Mouse (Mus musculus) heart, adult 8-10 months (tissue): ENCODE results near the gene Comt. TPM values are rescaled to one million over a fixed set of nuclear protein-coding genes. Genes with fewer than 3 reads are reported as not detected.

Experiments used
- DNase-seq: peaks from one replicate; pipeline ENCODE4 v3.0.0; 2022; ENCODE audit warnings: low spot score
- total RNA-seq, 4 experiments: library from RNA; stranded (reverse); gene quantifications; 2 replicates each; pipeline ENCODE4 v1.2.4; 2022

Comt gene
- total RNA-seq, 4 experiments from 2014 or later: 146 to 174 (median 157) TPM

- no peak for DNase-seq
These were observed 6.8 kb upstream of the Comt start for GRCm38 (mm10) chr16:18433341-18433920.

GRCm38 (mm10) chr16:18430641-18431212 is 4.1 kb upstream of the Comt start:
- DNase-seq: no peak

DNA sequence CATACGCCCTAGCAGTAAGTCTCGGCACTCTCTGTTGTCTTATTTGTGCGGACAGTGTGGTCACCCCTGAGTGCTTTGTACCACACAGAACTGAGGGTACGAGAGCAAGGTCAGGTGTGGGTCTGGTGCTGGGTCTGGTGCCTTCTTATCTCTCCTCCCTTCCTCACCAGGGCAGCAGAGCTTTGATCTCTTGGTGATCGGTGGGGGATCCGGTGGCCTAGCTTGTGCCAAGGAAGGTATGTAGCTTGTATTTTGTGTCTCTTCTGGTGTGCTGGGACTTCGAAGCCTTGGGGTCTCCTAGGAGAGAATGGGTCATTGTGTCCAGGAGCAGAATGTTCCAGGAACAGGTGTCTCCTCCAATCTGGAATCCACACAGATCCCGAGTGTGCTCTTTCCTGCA is 3.0 kb upstream of the Comt start:
- no peak for DNase-seq

- DNase-seq: no peak
These were observed 1.9 kb upstream of the Comt start for GRCm38 (mm10) chr16:18428516-18429042.

- DNase-seq: no peak
These were observed 1.4 kb upstream of the Comt start for GRCm38 (mm10) chr16:18428011-18428515.

DNA sequence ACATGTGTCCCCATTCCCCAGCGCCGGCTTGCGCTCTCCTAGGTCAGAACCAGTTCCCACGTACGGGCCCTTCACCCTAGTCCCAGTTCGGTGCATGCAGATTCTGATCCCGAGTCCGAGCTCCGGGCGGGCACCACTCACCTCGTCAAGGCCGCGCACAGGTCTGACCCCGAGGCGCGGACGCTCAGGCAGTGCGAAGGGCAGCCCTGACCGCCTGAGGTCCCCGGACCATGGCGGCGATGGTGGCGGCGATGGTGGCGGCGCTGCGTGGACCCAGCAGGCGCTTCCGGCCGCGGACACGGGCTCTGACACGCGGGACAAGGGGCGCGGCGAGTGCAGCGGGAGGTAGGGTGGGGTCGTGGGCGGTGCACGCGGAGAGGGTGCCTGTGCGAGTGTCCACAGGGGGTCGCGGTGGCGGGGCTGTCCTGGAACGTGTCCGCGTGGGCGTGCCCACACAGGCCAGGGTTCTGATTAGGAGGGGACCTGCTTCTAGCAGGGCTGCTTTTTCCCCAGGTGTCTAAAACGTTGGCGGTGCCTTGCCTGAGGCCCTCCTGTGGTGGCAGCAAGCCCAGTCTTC is 349 bp downstream of the Comt start, which contains the start of gene Txnrd2:
TSS of gene Txnrd2 (plus strand) at position 170 of the 577 bp plus-strand sequence.
- peak; percentile 75 for DNase-seq

- no peak for DNase-seq
These were observed 1.0 kb downstream of the Comt start for GRCm38 (mm10) chr16:18425475-18426214.

GRCm38 (mm10) chr16:18424364-18425045 is 2.1 kb downstream of the Comt start:
- no peak for DNase-seq

DNA sequence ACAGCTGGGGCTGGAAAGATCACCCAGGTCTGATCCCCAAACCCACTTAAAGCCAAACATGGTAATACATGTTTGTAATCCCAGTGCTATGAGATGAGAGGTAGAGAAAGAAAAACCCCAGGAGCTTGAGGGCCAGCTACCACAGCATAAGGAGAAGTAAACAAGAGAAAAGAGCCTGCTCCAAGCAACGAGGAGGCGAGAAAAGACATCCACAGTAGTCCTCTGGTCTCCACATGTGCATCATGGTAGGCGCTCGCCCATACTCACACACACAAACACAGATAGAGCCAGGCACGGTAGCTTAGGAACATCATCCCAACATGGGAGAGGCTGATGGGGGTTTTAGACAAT is 2.8 kb downstream of the Comt start:
- DNase-seq: no peak

DNA sequence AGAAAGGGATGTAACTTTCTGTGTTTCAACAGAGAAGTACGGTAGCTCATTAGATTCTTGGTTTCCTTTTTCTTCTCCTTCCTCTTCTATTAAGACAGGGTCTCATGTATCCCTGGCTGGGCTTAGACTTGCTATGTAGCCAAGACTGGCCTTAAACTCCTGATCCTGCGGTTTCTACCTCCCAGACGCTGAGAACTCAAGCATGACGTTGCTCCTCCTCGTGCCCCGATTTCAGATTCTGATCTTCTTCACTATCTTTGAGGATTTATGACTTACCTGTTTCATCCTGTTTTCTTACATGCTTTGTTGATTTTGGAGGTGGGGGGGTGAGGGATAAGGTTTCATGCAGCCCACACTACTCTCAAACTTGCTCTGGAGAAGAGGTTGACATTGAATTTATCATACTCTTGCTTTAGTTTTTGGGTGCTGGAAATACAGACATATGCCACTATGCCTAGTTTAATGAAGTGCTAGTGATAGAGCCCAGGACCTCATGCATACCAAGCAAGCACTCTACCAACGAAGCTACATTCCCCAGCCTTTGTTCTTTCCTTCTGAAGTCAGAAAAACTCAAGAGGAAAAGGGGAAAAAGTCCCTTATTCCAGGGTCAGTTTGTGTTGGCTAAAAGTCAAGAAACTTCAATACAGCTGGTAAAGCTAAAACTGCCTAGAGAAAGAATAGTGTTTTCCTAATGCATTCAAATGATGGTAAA is 3.3 kb downstream of the Comt start:
- DNase-seq: no peak

DNA sequence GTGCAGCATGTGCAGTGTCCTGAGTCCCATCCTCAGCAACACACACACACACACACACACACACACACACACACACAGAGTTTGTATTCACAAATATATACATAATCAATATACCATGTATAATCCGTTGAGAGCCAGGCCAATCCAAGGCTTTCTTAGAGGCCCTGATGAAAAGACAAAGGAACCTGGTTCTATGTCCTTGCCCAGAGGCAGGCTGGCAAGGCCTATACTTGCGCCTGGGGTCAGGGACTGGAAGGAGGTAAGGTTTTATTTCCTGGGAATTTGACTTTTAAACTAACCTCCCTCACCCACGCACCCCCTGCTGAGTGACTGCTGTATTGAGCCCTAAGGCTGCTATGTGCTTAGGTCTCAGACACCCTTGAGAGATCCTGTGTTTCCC is 6.1 kb downstream of the Comt start:
- DNase-seq: no peak

- no peak for DNase-seq
These were observed 7.0 kb downstream of the Comt start for GRCm38 (mm10) chr16:18419603-18420026.

DNA sequence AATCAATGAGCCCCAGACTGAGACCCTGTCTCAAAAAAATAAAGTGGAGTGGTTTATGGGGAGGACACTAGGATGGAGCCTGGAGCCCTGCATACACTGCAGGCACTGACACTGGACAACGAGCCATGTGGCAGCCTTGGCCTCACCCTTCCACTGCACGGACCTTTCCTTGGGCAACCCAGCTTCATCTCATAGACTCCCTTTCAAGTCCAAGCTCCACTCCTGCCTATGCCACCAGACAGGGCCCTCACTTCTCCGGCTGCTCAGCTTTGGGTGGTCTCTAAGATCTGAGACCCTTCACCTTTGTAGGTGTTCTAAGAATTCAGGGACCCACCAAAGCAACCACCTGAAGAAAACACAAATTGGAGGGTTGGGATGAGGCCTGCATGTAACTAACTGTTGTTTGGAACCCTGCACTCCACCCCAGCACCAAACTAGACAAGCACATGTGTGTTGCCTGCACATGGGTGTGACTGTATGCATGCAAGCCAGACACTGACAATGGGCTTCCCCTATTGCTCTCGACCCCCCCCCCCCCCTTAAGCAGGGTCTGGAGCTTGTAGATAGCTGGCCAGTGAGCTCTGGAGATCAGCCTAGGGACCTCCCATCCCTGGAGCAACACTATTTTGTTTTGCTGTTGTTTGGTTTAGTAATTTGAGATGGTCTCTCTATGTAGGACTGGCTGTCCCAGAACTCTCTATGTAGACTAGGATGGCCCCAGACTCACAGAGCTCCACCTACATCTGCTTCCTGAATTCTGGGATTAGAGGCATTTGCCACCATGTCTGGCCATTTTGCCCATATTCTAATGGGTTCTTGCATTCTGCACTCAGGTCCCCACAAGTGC is 7.7 kb downstream of the Comt start:
- DNase-seq: no peak

GRCm38 (mm10) chr16:18417491-18417890 is 9.2 kb downstream of the Comt start:
- DNase-seq: no peak

DNA sequence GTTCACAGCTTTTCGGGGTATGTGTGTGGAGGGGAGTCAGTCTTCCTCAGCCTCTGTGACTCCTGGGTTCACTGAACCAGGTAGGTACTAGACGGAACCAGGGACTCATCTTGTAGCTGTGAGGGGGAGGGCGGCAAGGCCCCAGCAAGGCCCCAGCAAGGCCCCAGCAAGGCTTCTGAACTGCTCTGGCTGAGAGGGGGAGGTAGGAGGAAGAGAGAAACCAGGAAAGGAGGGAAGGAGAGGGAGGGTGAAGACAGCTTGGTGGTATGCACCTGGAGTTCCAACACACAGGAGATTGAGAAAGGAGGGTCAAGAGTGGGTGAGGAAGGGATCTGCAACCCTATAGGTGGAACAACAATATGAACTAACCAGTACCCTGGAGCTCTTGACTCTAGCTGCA is 9.8 kb downstream of the Comt start:
- no peak for DNase-seq

DNA sequence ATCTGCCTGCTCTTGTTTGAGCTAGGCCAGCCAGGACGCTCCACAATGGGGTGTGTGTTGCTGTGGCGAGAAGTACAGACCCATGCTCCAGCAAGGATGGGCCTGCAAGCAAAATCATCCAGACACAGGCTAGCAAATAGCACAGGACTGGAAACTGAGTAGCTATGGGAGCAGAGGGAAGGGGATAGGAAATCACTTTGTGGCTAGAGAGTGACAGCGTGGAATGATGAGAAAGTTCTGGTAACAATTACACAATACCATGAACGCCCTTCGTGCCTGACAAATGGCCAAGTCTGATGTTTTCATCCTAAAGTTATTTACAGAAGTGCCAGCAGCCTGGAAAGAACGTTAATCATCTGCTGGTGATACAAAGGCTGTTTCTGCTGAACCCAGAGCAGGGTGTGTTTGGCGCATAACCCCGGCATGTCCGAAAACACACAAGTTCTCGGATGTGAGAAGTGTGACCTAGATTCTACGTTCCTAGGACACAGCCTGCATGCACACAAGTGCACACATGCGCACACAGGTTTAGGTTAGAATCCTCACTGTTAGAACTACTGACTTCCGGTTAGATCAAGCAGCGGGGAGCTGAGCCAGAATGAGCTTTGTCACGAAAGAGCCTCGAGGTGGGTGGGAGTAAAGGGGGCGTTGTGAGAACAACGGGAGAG is 10.4 kb downstream of the Comt start:
- peak; percentile 80 for DNase-seq

DNA sequence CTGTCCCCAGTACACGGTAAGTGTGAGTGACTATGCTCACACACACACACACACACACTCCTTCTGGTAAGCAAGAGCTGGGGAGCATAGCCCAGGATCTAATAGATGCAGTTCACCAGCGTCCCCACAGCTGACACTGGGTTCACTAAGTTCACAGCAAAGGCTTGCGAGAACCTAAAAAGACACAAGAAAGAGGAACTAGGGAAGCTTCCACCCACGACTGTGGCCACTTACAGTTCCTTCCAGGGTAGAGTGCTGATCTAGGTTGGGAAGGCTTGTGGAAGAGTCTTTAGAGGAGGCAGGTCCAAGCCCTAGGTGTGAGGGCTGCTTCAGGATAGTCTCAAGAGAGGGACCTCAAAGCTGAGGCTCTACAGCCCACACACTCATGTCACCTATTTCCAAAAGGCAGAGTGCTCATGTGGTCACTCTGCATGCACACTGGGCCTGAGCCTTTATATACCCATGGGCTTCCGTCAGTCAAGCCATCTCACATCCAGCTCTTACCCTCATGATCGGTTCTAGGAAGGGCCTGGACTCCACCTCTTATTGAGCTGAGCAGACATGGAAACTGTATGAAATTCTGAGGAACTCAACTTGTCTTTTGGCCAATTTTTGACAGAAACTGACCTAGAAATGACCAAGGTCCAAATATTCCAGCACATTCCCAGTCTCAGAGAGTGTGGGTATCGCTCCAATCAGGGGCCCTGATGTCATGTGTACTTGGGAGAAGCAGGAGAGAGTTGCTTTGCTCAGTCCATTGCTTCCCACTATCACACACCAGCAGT is 13.4 kb downstream of the Comt start:
- no peak for DNase-seq

DNA sequence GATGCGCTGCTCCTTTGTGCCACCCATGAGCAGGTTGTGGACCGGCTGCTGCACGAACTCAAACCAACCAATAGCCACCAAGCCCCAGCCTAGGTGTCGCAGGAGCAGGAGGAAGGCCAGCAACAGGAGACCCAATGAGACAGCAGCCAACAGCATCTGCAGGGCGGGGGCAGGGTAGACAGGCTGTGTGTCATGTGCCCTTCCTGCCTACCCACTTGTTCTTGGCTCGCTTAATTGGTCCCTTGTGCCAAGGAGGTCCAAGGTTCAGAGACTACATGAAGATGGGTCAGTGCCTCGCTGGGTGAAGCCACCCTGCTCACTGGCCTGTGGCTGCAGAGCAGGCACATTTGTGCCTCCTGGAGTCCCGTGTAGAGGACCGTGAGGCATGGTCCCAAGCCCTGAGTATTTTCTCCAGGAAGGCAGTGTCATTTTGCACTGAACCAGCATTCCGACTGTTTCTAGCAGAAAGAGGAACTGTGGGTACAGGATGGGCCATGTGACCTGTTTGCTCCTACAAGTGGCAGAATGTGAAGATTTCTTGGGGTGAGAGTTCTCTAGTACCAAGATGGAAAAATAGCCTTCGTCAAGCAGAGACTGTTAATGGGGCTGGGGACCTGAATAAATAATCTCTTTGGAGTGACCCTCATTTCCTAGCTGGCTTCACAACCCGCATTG is 14.7 kb downstream of the Comt start:
- peak; percentile 80 for DNase-seq
